In the genomic region with DNA sequence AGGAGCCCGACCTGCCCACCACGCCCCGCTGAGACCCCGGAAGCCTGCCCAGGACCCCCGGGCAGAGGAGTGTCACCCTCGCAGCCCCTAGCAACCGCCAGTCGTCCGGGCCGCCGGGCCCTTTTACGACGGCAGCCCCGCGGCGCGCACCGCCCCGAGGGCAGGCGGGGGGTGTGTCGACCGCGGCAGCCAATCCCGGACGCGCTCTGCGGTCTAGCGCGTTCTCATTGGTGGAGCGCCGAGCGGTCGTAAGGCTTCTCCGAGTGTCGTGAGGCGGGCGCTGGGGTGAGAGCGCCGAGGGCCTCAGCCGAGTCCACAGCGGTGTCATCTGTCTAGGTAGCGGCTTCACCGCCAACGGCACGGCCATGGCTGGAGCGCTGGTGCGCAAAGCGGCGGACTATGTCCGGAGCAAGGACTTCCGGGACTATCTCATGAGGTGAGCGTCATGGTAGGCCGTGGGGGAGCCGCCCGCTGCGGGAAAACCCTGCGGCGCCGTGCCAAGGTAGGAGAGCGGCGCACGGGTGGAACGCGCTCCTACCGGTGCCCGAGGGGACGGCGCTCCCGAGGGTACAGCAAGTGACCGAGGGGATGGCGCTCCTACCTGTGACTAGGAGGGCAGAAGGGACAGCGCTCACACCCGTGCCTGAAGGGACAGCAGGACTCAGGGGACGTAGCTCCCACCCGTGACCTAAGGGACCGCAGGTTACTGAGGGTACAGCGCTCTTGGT, we compare ENCODE assay signal across 8 mouse cellular contexts. TPM values are rescaled to one million over a fixed set of nuclear protein-coding genes. Genes with fewer than 3 reads are reported as not detected.
A peak's percentile ranks its signal among the peaks of the same experiment; 100 is the strongest.
DNase-seq lines count a peak whose midpoint lies in the region; ATAC-seq lines count a peak whose summit lies in the region.

No protein-coding gene starts in this region.

- peak; percentile 99 for DNase-seq in ZHBTc4 (ENCODE audit: low read depth, low spot score)
- DNase-seq in gastrocnemius, adult 8-10 months (ENCODE audit: low spot score in 2 of 2): peak; percentile 93 to 95
- DNase-seq in induced T-regulatory cell, adult 2 months (ENCODE audit: low read depth): peak; percentile 96
- DNase-seq in left cerebral cortex, adult 9 months (ENCODE audit: low spot score in 2 of 2): peak; percentile 91 to 95
- DNase-seq in right cerebral cortex, postnatal 14 days: peak; percentile 97
- DNase-seq in urinary bladder, postnatal 36 days (ENCODE audit: low spot score in 2 of 2): peak; percentile 92 to 95

- peak; percentile 90 for ATAC-seq in common myeloid progenitor, adult 5-6 weeks (replicated peaks; ENCODE audit: low read depth, poor library complexity, severe bottlenecking)
- ATAC-seq in megakaryocyte progenitor cell, adult 5-6 weeks (replicated peaks; ENCODE audit: poor library complexity): peak; percentile 86

RNA-seq across cellular contexts. Expression of a gene that starts 1.0 kb away (rescaled TPM):
- 113 TPM in 2 replicates for total RNA-seq in common myeloid progenitor, adult 5-6 weeks (2017)
- 100 to 1,000 TPM; 425 to 485 (median 461) TPM for total RNA-seq in gastrocnemius, adult 8-10 months (2022)
- 234 and 269 TPM in 2 replicates for total RNA-seq in megakaryocyte progenitor cell, adult 5-6 weeks (2015)
- total RNA-seq in megakaryocyte progenitor cell, adult 5-6 weeks (2017): 143 and 175 TPM in 2 replicates

RNA-seq across cellular contexts. Expression of a gene that starts 27.2 kb away (rescaled TPM):
- 20.8 and 32.2 TPM in 2 replicates for total RNA-seq in common myeloid progenitor, adult 5-6 weeks (2017)
- total RNA-seq in gastrocnemius, adult 8-10 months (2022): 1 to 10 TPM; 7.1 to 8.1 (median 7.7) TPM
- total RNA-seq in megakaryocyte progenitor cell, adult 5-6 weeks (2015): 150 and 173 TPM in 2 replicates
- total RNA-seq in megakaryocyte progenitor cell, adult 5-6 weeks (2017): 35.1 and 47.8 TPM in 2 replicates

RNA-seq across cellular contexts. Expression of a gene that starts 47.8 kb away (rescaled TPM):
- not detected in 2 replicates for total RNA-seq in common myeloid progenitor, adult 5-6 weeks (2017)
- total RNA-seq in gastrocnemius, adult 8-10 months (2022): not detected
- total RNA-seq in megakaryocyte progenitor cell, adult 5-6 weeks (2015): not detected in 2 replicates
- total RNA-seq in megakaryocyte progenitor cell, adult 5-6 weeks (2017): not detected in 2 replicates

RNA-seq across cellular contexts. Expression of a gene that starts 53.6 kb away (rescaled TPM):
- 0.32 and 0.34 TPM in 2 replicates for total RNA-seq in common myeloid progenitor, adult 5-6 weeks (2017)
- total RNA-seq in gastrocnemius, adult 8-10 months (2022): under 1 TPM in 3 of 4 experiments, not detected in 1; 0.08 to 0.46 (median 0.10) TPM
- 0.12 and 0.22 TPM in 2 replicates for total RNA-seq in megakaryocyte progenitor cell, adult 5-6 weeks (2015)
- not detected in 2 replicates for total RNA-seq in megakaryocyte progenitor cell, adult 5-6 weeks (2017)

Comparison
In these comparisons a context has a peak if more than half of its experiments do, and no peak if none do; other contexts are left out.
1. Peak in every context shown above with its lines: DNase-seq and ATAC-seq.